Mouse (Mus musculus) hindbrain, postnatal 0 days (tissue): ENCODE measurements around the gene Erh. TPM values are rescaled to one million over a fixed set of nuclear protein-coding genes. Genes with fewer than 3 reads are reported as not detected.

Experiments used
- ATAC-seq: fragments of 200-750 bp; cut with Nextera tagmentation; 2 replicates; pipeline ENCODE4 v1.8.0; 2017; ENCODE audit warnings: mild to moderate bottlenecking, moderate TSS enrichment, moderate library complexity
- DNase-seq: peaks from one replicate; pipeline ENCODE4 v3.0.0-alpha.2; 2015; ENCODE audit warnings: low spot score
- H3K27ac ChIP-seq: fragments of 300-500 bp; sonication (generic); 2 replicates; pipeline ENCODE4 v1.5.1; 2014; ENCODE audit warnings: mild to moderate bottlenecking
- H3K27me3 ChIP-seq: fragments of 300-500 bp; sonication (generic); 2 replicates; pipeline ENCODE4 v1.6.1; 2014; ENCODE audit warnings: low read length, mixed read lengths; ENCODE audit not compliant: insufficient read depth
- H3K36me3 ChIP-seq: fragments of 300-500 bp; sonication (generic); 2 replicates; pipeline ENCODE4 v1.6.1; 2014; ENCODE audit warnings: low read length, mixed read lengths; ENCODE audit not compliant: insufficient read depth
- H3K4me1 ChIP-seq: fragments of 300-500 bp; sonication (generic); 2 replicates; pipeline ENCODE4 v1.6.1; 2014; ENCODE audit warnings: antibody characterized with exemption, low read length, mixed read lengths; ENCODE audit not compliant: insufficient read depth
- H3K4me2 ChIP-seq: fragments of 300-500 bp; sonication (generic); 2 replicates; pipeline ENCODE4 v1.6.1; 2014; ENCODE audit warnings: low read depth, mild to moderate bottlenecking, low read length, moderate library complexity, mixed read lengths
- H3K4me3 ChIP-seq: fragments of 300-500 bp; sonication (generic); 2 replicates; pipeline ENCODE4 v1.5.1; 2014; ENCODE audit warnings: low read length
- H3K9ac ChIP-seq: fragments of 300-500 bp; sonication (generic); replicated peaks from 2 replicates; pipeline ENCODE4 v1.6.1; 2014; ENCODE audit warnings: mild to moderate bottlenecking, low read length, moderate library complexity, mixed read lengths
- H3K9me3 ChIP-seq: fragments of 300-500 bp; sonication (generic); 2 replicates; pipeline ENCODE4 v1.6.1; 2016; ENCODE audit warnings: low read length, mixed read lengths
- CTCF ChIP-seq: IDR thresholded peaks from 2 replicates; pipeline ENCODE4 v1.5.1; 2016; ENCODE audit warnings: antibody characterized with exemption, control low read depth, low read depth
- WGBS: fragments of 180-500 bp; shearing (Covaris S2); extraction: QIAGEN DNeasy Blood & Tissue Kit; methylation state at CpG from one replicate; pipeline ENCODE4 v1.1.7; 2014; 5-methylcytosine and 5-hydroxymethylcytosine counted together
- polyA plus RNA-seq: library from polyadenylated mRNA; unstranded; fragments of >200 nt; fragmentation: Nextera tagmentation; extraction: Ambion mirVana; gene quantifications from 2 replicates; pipeline ENCODE4 v1.2.1, GENCODE M21; 2015
- total RNA-seq: library from RNA; depleted of rRNA; stranded (reverse); fragments of >200 nt; gene quantifications from 2 replicates; pipeline ENCODE4 v1.2.3, GENCODE M21; 2014

The Erh gene
- total and polyA plus RNA-seq, 2 experiments from 2014 or later, result 62.1 to 295 TPM

DNA sequence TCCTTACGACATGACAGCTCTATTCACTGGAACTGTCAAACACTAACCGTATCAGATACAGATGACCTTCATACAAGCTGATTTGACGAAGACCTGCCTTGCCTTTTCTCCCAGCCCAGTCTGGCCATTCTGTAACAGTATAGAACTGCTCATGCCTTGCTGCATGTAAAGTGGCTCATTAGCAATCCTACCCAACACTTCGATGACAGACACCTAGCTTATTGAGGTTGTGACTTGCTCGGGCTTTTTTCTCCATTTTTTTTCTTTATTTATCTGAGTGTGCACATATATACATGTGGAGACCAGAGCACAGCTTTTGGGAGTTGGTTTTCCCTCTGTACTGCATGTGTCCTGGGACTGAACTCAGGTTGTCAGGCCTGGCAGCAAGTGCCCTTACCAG, 12.4 kb downstream of the Erh start:
- no peak for TF ChIP-seq CTCF
- H3K4me1 ChIP-seq, result no peaks in the 10 kb centered on the region
- no peak overlapping the region for H3K4me2 ChIP-seq
- DNase-seq, result no peak
- no peaks in the 10 kb centered on the region for H3K27me3 ChIP-seq
- 76% methylated on average over 5 of the region's 5 CpGs for WGBS
- no peak overlapping the region for H3K9ac ChIP-seq
- peaks cover 28% of the 10 kb centered on the region for H3K36me3 ChIP-seq
- no peaks in the 10 kb centered on the region for H3K9me3 ChIP-seq
- H3K27ac ChIP-seq, result no peak overlapping the region
- no peak for ATAC-seq
- no peak overlapping the region for H3K4me3 ChIP-seq

DNA sequence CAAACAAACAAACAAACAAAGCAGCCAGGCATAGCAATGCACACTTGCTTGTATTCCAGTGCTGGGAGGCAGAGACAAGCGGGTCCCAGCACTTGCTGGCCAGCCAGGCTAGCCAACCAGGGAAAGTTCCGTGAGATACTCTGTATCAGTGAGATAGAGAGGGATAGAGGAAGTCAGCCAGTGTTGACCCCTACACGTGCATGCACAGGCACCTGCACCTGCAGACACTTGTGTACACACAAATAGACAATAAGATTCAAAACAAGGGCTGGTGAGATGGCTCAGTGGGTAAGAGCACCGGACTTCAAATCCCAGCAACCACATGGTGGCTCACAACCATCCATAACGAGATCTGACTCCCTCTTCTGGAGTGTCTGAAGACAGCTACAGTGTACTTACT, 23.6 kb downstream of the Erh start:
- ATAC-seq, result no peak
- whole genome bisulfite sequencing, result 73% methylated on average over 5 of the region's 5 CpGs
- DNase-seq, result no peak
- Histone ChIP-seq H3K9ac (no peak overlapping the region), H3K27ac (no peak overlapping the region), H3K4me3 (no peak overlapping the region), H3K4me2 (no peak overlapping the region), H3K4me1 (no peaks in the 10 kb centered on the region), H3K9me3 (no peaks in the 10 kb centered on the region), H3K27me3 (no peaks in the 10 kb centered on the region), H3K36me3 (no peaks in the 10 kb centered on the region)
- no peak for TF ChIP-seq CTCF

DNA sequence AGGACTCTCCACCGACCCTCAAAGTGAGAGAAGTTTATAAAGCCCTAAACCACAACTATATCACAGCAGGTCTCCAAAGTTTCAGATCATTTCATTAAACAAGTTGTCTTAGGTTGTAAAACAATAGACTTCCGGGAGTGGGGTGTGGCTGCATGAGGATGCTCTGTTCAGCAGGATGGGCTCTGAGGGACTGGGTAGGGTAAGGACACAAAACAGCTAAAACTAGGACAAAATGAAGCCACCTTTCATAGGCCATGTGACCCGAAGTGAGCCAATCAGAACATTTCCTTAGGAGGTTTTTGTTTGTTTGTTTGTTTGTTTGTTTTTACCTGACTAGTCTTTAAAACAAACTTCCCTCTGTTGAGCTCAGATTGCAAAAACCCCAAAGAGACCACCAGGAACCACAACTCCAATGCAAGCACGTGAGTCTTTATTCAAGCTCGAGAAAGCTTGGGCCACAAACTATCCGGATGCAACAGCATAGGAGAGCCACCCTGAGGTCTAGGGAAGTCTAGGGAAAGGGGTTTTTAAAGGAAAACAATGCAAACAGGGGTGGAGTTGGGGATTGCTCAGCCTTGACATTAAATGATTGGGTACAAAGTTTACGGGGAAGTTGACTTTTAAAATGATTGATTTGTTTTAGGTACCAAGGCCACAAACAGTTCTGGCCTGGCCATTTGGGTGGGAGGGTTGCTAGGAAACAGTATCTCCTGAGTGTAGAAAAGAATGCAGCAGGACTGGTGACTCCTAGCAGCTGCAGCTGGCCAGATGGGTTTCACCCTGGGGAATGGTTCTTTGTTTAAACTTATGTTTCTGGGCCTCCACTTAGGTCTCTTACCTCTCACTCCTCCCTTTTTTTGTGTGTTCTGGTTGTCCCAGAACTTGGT, 28.5 kb downstream of the Erh start:
- no peak for TF ChIP-seq CTCF
- H3K36me3 ChIP-seq, result no peaks in the 10 kb centered on the region
- 51% methylated on average over 7 of the region's 7 CpGs for WGBS
- no peak overlapping the region for H3K4me3 ChIP-seq
- no peaks in the 10 kb centered on the region for H3K4me1 ChIP-seq
- ATAC-seq (no peak), DNase-seq (no peak)
- no peak overlapping the region for H3K9ac ChIP-seq
- H3K4me2 ChIP-seq, result no peak overlapping the region
- H3K27me3 ChIP-seq, result no peaks in the 10 kb centered on the region
- H3K27ac ChIP-seq, result no peak overlapping the region
- H3K9me3 ChIP-seq, result no peaks in the 10 kb centered on the region

DNA sequence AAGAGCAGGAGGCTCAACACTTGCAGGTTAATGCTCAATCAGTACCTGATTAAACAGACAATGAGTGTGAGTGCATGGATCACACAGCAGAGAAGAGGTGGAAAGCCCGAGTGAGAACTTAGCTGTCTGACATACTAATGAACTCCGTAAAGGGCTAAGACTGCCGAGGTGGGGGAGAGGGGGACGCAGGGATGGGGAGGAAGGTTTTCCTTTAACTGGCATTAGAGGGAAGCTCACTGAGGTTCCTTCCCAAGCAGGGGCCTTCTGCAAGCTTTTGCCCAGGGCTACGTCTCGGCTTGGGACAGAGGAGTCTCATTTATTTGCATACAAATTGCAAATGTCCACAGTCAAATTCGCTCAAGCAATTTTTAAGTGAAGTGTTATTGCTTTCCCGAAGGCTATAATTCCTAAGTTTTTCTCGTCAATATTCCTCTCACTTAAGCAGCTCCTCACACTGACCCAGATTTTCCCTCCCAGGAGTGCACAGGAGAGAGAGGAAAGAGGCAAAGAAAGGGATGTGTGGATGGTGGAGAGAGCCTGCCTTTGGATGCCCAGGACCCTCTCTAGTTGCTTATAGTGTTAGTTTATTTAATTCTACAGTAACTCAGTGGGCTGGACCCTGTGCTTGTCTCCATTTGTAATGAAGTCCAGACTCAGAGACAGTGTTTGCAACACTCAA, 31.9 kb downstream of the Erh start:
- no peaks in the 10 kb centered on the region for H3K9me3 ChIP-seq
- H3K27ac ChIP-seq, result peak overlapping the region; percentile 27; the same call in 1 of the 2 replicates
- H3K27me3 ChIP-seq, result no peaks in the 10 kb centered on the region
- H3K9ac ChIP-seq, result no peak overlapping the region
- WGBS, result 52% methylated on average over 9 of the region's 9 CpGs
- ATAC-seq, result peak; percentile 62; the same call in 1 of the 2 replicates
- no peak for TF ChIP-seq CTCF
- H3K36me3 ChIP-seq, result no peaks in the 10 kb centered on the region
- DNase-seq, result peak; percentile 25
- no peak overlapping the region for H3K4me3 ChIP-seq
- H3K4me2 ChIP-seq, result no peak overlapping the region
- H3K4me1 ChIP-seq, result no peaks in the 10 kb centered on the region

DNA sequence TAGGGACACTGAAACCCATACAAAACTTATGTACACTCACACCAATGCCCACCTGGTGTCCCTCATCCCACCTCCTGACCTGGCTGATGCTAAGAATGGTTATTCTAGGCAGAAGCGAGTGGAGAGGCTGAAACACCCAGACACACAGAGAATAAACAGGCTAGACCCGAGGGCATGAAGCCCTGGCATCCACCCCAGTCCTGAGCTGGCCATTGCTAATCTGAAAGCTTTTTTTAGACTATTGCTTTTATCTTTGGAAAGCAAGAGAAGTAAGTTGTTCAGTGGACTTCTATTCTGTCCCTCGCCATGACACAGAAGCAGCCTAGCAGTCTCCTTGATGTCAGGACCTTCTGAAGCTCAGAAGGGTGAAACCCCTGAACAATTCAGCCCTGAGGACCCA, 34.2 kb downstream of the Erh start:
- H3K4me1 ChIP-seq, result no peaks in the 10 kb centered on the region
- no peak overlapping the region for H3K4me2 ChIP-seq
- H3K9ac ChIP-seq, result no peak overlapping the region
- no peaks in the 10 kb centered on the region for H3K9me3 ChIP-seq
- H3K27ac ChIP-seq, result no peak overlapping the region
- no peak for TF ChIP-seq CTCF
- H3K36me3 ChIP-seq, result no peaks in the 10 kb centered on the region
- DNase-seq (no peak), ATAC-seq (no peak)
- WGBS, result 62% methylated on average over 3 of the region's 3 CpGs
- H3K4me3 ChIP-seq, result no peak overlapping the region
- H3K27me3 ChIP-seq, result no peaks in the 10 kb centered on the region

DNA sequence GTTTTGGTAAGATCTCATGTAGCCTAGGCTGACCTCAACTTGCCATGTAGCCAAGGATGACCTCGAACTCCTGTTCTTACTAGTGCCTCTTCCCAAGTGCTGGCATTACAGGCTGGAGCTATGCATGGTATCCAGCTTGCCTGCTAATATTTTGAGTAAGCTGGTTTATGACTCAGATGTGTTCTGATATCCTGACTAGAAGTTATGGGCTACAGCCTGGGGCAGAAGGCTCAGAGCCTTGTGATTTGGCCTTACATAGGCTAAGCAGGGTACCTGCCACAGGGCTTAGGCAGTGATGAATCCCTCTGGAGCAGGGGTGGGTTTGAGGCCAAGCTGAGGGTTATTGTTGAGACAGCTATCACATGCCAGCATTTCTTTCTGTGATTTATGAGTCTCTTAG, 35.6 kb downstream of the Erh start:
- Histone ChIP-seq H3K9me3 (no peaks in the 10 kb centered on the region), H3K4me3 (no peak overlapping the region), H3K9ac (no peak overlapping the region), H3K4me2 (no peak overlapping the region), H3K36me3 (no peaks in the 10 kb centered on the region), H3K4me1 (peaks cover 8% of the 10 kb centered on the region; the same call in 1 of the 2 replicates), H3K27ac (no peak overlapping the region), H3K27me3 (no peaks in the 10 kb centered on the region)
- no peak for DNase-seq
- TF ChIP-seq CTCF, result no peak
- no peak for ATAC-seq
- 96% methylated on average over 1 of the region's 1 CpGs for WGBS
